Mouse (Mus musculus) gastrocnemius, adult 8-10 months (tissue): ENCODE measurements around the gene Szrd1. TPM values are rescaled to one million over a fixed set of nuclear protein-coding genes. Genes with fewer than 3 reads are reported as not detected.

Source experiments
- DNase-seq, 2 experiments: peaks; one replicate each; pipeline ENCODE4 v3.0.0; 2022; ENCODE audit warnings: low spot score in 2 of 2
- total RNA-seq, 4 experiments: library from RNA; stranded (reverse); gene quantifications; 2 replicates each; pipeline ENCODE4 v1.2.4; 2022

Gene Szrd1
- total RNA-seq = 100 to 1,000 TPM; 137 to 140 (median 139) TPM

DNA sequence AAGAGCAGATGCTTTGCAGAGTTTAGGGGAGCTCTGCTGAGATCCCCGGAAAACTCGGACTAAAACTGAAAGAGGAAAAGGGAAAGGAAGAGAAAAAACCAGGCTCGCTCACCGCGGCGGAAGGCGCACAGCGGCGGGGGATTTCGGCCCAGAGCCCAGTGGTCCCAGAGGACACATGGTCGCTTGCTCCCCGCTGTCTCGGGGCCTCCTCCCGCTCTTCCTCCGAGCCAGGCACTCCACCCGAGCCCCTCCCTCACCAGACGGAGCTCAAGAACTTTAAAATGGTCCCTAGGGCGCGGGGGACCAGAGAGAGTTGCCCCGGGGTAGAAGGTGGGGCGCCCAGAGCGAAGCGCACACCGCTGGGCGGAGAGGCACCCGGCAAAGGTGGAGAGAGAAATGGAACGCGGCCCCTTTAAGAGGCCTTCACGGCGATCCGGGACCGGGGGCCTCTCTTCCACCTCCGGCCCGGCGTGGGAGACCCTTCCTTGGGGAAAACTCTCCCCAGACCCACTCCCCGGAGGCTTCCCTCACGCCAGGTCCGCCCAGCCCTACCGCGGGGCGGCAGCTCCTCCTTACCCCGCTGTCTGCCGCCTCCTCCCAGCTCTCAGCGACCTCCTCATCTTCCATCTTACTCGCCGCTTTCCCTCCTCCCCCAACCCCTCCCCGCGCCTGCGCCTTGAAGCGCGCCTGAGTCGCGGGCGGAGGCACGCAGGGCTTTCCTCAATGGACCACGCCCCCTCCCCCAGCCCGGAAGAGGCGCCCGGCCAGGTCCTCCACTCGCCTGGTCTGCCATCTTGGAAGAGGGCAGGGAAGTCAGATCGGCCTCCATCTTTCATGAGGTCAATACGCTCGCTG lies at the start of gene Szrd1:
Szrd1 (minus strand) TSS at position 660 of the 855 bp plus-strand sequence.
- DNase-seq = peak; percentile 98 to 99

GRCm38 (mm10) chr4:141186923-141187836 lies 47.6 kb upstream of the Szrd1 start:
- no peak for DNase-seq

DNA sequence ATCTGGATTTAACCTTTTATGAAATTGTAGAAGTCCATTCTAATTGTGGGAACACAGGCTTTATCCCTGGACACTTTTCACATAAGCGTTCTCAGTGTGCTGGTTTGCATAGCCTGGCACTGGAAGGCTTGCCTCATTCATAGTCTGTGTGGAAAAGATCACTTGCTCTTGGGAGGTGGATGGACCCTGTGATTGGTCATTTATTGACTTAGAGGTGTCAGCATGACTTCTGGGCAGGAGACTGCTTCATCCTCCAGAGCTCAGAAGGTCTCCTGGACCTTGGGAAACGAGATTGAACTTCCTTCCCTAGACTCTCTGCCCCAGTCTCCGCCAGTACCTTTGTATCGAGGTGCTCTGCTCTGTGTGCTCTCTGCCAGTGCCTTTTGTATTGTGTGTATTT lies 44.9 kb upstream of the Szrd1 start:
- DNase-seq = no peak

DNA sequence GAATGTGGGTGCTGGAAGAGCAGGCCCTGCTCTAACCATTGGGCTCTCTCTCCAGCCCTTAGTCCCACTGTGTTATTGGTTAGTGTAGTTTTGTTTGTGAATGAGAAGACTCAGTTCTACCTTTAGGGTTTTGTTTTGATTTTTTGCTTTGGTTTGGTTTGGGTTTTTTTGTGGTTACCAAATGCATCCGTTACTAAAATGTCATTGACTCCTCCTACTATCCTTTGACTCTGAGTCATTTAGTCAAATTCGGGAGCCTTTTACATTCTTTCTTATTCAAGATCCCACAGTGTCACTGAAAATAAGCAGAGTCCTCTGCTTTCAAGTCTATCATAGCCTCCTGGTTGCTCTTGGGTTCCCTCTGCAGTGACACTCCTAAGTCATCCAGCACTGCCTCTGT lies 44.4 kb upstream of the Szrd1 start:
- DNase-seq = no peak

GRCm38 (mm10) chr4:141181981-141182380 lies 42.4 kb upstream of the Szrd1 start:
- no peak for DNase-seq

GRCm38 (mm10) chr4:141180831-141181230 lies 41.3 kb upstream of the Szrd1 start:
- no peak for DNase-seq

DNA sequence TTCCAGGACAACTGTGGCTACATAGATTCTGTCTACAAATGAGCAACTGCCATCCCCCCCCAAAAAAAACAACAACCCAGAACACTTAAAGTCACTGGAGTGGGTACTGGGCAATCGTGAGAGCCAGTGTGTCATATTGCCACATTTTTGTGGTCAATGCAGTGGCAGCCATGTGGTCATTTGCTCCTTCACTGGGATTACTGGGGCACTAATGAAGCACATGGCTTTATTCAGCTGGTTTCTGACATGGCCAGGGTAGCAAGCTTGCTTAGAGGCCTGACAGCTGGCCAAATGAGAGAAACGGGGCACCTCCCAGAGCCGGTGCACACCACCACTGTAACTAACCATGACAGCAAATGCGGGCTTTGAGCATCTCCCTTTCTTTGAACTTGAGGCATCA lies 38.9 kb upstream of the Szrd1 start:
- no peak for DNase-seq

DNA sequence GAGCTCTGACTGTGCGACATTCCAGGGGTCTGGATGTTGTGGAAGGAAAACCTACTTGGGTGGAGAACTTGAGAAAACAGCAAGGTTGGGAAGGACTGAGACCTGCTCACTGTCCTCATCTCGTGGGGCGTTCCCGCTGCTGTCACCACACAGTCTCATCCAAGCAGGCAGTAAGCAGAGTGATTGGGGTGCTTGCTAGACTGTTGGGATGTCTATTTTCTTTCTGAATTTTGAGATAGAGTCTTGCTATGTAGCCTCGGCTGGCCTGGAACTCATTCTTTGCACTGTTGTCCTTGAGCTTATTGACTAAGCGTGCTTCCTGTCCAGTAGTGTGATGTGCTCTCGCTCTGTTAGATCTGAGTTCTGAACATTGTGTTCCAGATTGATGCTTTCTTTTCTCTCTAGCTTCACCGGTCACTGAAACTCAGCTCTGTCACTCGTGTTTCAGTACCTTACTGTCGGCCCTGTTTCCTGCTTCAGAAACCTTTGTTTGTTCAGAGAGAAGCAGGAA lies 36.8 kb upstream of the Szrd1 start:
- DNase-seq = no peak

GRCm38 (mm10) chr4:141175783-141176182 lies 36.2 kb upstream of the Szrd1 start:
- DNase-seq = no peak

- DNase-seq = no peak
Observed at GRCm38 (mm10) chr4:141172121-141172520, 32.5 kb upstream of the Szrd1 start.

GRCm38 (mm10) chr4:141167156-141167555 lies 27.6 kb upstream of the Szrd1 start:
- DNase-seq = no peak

GRCm38 (mm10) chr4:141165744-141166292 lies 26.2 kb upstream of the Szrd1 start:
- DNase-seq = no peak

GRCm38 (mm10) chr4:141163729-141164128 lies 24.2 kb upstream of the Szrd1 start:
- no peak for DNase-seq

- no peak for DNase-seq
Observed at GRCm38 (mm10) chr4:141161699-141162208, 22.2 kb upstream of the Szrd1 start.

- no peak for DNase-seq
Observed at GRCm38 (mm10) chr4:141160193-141160592, 20.6 kb upstream of the Szrd1 start.

- DNase-seq = no peak
Observed at GRCm38 (mm10) chr4:141159666-141160065, 20.1 kb upstream of the Szrd1 start.

- DNase-seq = no peak
Observed at GRCm38 (mm10) chr4:141159093-141159492, 19.5 kb upstream of the Szrd1 start.

DNA sequence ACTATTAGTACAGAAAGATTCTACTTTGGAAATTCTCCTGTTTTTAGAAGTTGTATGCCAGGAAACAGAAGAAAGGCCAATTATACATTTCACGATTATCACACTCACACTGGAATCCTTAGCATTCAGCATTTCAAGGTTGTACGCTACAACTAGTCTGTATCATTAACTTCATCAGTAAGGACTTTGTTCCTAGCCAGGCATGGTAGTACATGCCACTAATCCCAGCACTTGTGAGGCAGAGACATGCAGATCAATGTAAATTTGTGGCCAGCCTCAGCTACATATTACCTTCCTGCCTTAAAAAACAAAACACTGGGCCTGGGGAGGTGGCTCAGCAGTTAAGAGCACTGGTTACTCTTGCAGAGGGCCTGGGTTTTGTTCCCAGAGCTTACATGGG lies 19.0 kb upstream of the Szrd1 start:
- DNase-seq = no peak

DNA sequence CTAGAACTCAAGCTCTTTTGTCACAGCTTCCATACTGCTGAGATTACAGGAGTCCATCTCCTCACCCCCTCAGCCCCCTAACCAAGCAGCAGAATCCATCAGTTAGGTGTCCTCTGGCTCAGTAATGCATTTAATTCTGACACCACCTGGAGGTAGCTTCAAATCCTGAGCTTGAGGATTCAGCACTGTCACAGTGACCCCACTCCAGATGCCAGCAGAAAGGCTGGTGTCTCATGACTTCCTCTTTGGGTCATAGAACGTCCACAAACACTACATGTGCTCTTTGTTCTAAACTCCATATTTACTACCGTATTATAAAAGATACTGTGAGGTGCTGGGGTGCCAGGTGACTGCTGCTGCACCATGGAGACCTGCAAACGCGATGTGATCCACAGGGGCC lies 17.9 kb upstream of the Szrd1 start:
- no peak for DNase-seq

DNA sequence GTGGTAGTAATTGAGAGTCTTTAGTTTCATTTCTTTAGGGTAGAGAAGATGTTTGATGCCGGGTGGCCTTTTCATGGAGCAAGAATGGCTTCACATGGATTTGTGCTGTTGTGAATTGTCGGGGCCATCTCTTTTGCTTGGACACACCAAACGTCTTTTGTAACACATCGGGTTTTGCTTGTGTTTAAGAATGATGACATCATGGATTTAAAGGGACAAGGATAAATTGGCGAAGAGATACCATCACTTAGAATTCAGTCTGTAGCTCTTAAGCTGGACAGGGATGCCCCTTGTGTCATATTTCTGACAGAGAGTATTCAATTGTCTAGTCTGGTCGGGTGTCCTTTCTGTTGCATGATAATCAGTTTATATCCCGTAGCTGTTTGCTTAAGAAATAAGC lies 9.5 kb upstream of the Szrd1 start:
- DNase-seq = no peak

- no peak for DNase-seq
Observed at GRCm38 (mm10) chr4:141148009-141148801, 8.6 kb upstream of the Szrd1 start.
